ENCODE assay signal across 8 mouse cellular contexts in the genomic region with DNA sequence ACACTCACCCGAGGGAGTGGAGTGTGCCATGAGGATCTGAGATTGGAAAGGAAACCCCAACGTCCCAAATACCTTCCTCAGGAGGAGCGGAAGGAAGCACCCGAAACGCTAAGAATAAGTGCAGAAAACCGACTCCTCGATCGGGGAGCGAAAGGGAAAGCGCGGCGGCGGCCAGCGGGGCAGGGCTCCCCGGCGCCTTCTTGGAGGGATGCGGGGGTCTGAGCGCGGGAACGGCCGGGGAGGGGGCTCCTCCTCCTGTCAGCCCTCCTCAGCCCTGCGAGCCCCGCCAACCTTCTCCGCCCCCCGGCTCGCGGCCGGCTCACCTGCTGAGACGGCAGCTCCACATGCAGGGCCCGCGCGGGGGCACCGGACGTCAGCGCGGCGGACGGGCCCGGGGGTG. TPM values are rescaled to one million over a fixed set of nuclear protein-coding genes. Genes with fewer than 3 reads are reported as not detected.
DNase-seq lines count a peak whose midpoint lies in the region; ATAC-seq and TF ChIP-seq lines count a peak whose summit lies in the region.

No protein-coding gene starts in this region.

- peaks cover 22% of the 10 kb centered on the region; the same call in 1 of the 2 replicates for H3K79me2 ChIP-seq in liver, adult 2 months (ENCODE audit: control insufficient read depth, insufficient read depth, low read length)

- H3K4me3 ChIP-seq in liver, adult 2 months (ENCODE audit: insufficient read depth, low read depth, low read length) = peak overlapping the region; percentile 77
- H3K4me3 ChIP-seq in bone marrow macrophage, adult 2 months (ENCODE audit: insufficient read depth, low read length) = peak overlapping the region; percentile 72
- peak overlapping the region; percentile 97 for H3K4me3 ChIP-seq in forebrain, embryonic 16.5 days (replicated peaks; ENCODE audit: low read length)

- DNase-seq in liver, adult 2 months (ENCODE audit: extremely low read depth, low read depth, low spot score) = no peak
- DNase-seq in liver = no peak
- peak; percentile 53 for DNase-seq in lung, postnatal 10 days
- DNase-seq in urinary bladder, adult 2 months (ENCODE audit: low spot score) = no peak
- DNase-seq in Muller cell, postnatal 12 days (ENCODE audit: inconsistent ontology term) = no peak
- DNase-seq in urinary bladder, adult 18-20 months (ENCODE audit: low spot score in 2 of 2) = no peak

- peak overlapping the region; percentile 85 for H3K4me2 ChIP-seq in forebrain, embryonic 16.5 days (ENCODE audit: low read length)

- 1% methylated on average over 39 of the region's 39 CpGs for WGBS in liver, adult 2 months
- WGBS in forebrain, embryonic 16.5 days = under 1% methylated on average over 38 of the region's 39 CpGs

- H3K27me3 ChIP-seq in liver, adult 2 months (ENCODE audit: control insufficient read depth, insufficient read depth, low read length) = no peaks in the 10 kb centered on the region
- H3K27me3 ChIP-seq in forebrain, embryonic 16.5 days (replicated peaks; ENCODE audit: control insufficient read depth, insufficient read depth, low read length) = no peaks in the 10 kb centered on the region

- no peaks in the 10 kb centered on the region for H3K9me3 ChIP-seq in forebrain, embryonic 16.5 days (ENCODE audit: control insufficient read depth, low read length)

- peak overlapping the region; percentile 84 for H3K9ac ChIP-seq in liver, adult 2 months (ENCODE audit: low read depth, low read length)
- H3K9ac ChIP-seq in forebrain, embryonic 16.5 days (replicated peaks; ENCODE audit: low read depth, low read length) = peak overlapping the region; percentile 89

- H3K4me1 ChIP-seq in liver, adult 2 months (ENCODE audit: control insufficient read depth, insufficient read depth, low read length) = peaks cover 18% of the 10 kb centered on the region
- H3K4me1 ChIP-seq in bone marrow macrophage, adult 2 months (ENCODE audit: control insufficient read depth, insufficient read depth, low read length) = peaks cover 52% of the 10 kb centered on the region
- peaks cover 17% of the 10 kb centered on the region for H3K4me1 ChIP-seq in forebrain, embryonic 16.5 days (replicated peaks; ENCODE audit: control insufficient read depth, insufficient read depth, low read length)

- no peak for ATAC-seq in forebrain, embryonic 16.5 days

- no peak for TF ChIP-seq CTCF in liver, adult 2 months (IDR thresholded peaks at IDR 0.05; ENCODE audit: low read depth, low read length)
- no peak for TF ChIP-seq CTCF in bone marrow macrophage, adult 2 months (IDR thresholded peaks at IDR 0.05; ENCODE audit: low read depth, low read length)

- no peak for TF ChIP-seq POLR2A in liver, adult 2 months (IDR thresholded peaks at IDR 0.05; ENCODE audit: extremely low read depth, insufficient read depth, low read length)
- TF ChIP-seq POLR2A in bone marrow macrophage, adult 2 months (IDR thresholded peaks at IDR 0.05; ENCODE audit: borderline replicate concordance, low read depth, low read length) = no peak

- H3K27ac ChIP-seq in liver, adult 2 months (replicated peaks; ENCODE audit: insufficient read depth, low read depth, low read length) = peak overlapping the region; percentile 70
- H3K27ac ChIP-seq in bone marrow macrophage, adult 2 months (ENCODE audit: insufficient read depth, low read depth, low read length) = peak overlapping the region; percentile 80
- H3K27ac ChIP-seq in forebrain, embryonic 16.5 days (ENCODE audit: low read length) = peak overlapping the region; percentile 84

- no peaks in the 10 kb centered on the region for H3K36me3 ChIP-seq in liver, adult 2 months (ENCODE audit: control insufficient read depth, insufficient read depth, low read length)
- no peaks in the 10 kb centered on the region for H3K36me3 ChIP-seq in forebrain, embryonic 16.5 days (ENCODE audit: control insufficient read depth, insufficient read depth)

RNA-seq across cellular contexts. Expression of gene Uvrag, which starts 0.4 kb away (rescaled TPM):
- total RNA-seq in liver, adult 2 months (2014; rRNA removed) = 18.3 and 19.9 TPM in 2 replicates
- 11.4 and 12.2 TPM in 2 replicates for polyA plus RNA-seq in liver, adult 2 months (2012; rRNA removed)
- polyA plus RNA-seq in bone marrow macrophage, adult 2 months (2012; ENCODE audit: insufficient read depth, insufficient read length, missing spikeins) = 48.2 and 61.3 TPM in 2 replicates
- 18.3 and 19.4 TPM in 2 replicates for polyA plus RNA-seq in forebrain, embryonic 16.5 days (2015; fragmentation: Nextera tagmentation; extraction: Ambion mirVana)
- 19.4 and 21.5 TPM in 2 replicates for polyA plus RNA-seq in urinary bladder, adult 2 months (2012; rRNA removed)

RNA-seq across cellular contexts. Expression of gene Dgat2, which starts 42.0 kb away (rescaled TPM):
- 464 and 499 TPM in 2 replicates for total RNA-seq in liver, adult 2 months (2014; rRNA removed)
- polyA plus RNA-seq in liver, adult 2 months (2012; rRNA removed) = 610 and 703 TPM in 2 replicates
- polyA plus RNA-seq in bone marrow macrophage, adult 2 months (2012; ENCODE audit: insufficient read depth, insufficient read length, missing spikeins) = 0.35 and 0.56 TPM in 2 replicates
- 16.1 and 18.5 TPM in 2 replicates for polyA plus RNA-seq in forebrain, embryonic 16.5 days (2015; fragmentation: Nextera tagmentation; extraction: Ambion mirVana)
- 82.3 and 95.8 TPM in 2 replicates for polyA plus RNA-seq in urinary bladder, adult 2 months (2012; rRNA removed)

Comparison
In these comparisons a context has a peak if more than half of its experiments do, and no peak if none do; other contexts are left out.
1. RNA of gene Dgat2, which starts 42.0 kb away (polyA plus RNA-seq): 610 to 703 TPM in liver, adult 2 months, 82.3 to 95.8 TPM in urinary bladder, adult 2 months and 16.1 to 18.5 TPM in forebrain, embryonic 16.5 days; 0.35 to 0.56 TPM in bone marrow macrophage, adult 2 months; every median in the first group is over 10 times any median in the second.
2. Peak in every context shown above with its lines, with median percentiles within 50 percentile points of each other: H3K27ac ChIP-seq and H3K4me3 ChIP-seq.